Mouse (Mus musculus) hindbrain, embryonic 16.5 days (tissue): ENCODE measurements around the gene Tbx10. TPM values are rescaled to one million over a fixed set of nuclear protein-coding genes. Genes with fewer than 3 reads are reported as not detected.
"Not testable (repeated sequence)": the region's sequence is repeated elsewhere in the genome, so short reads cannot be mapped to it uniquely, and the experiment has no call there.

Source experiments
- ATAC-seq: fragments of 200-750 bp; cut with Nextera tagmentation; 2 replicates; pipeline ENCODE4 v1.8.0; 2017; ENCODE audit warnings: moderate TSS enrichment, moderate library complexity
- H3K27ac ChIP-seq: fragments of 300-500 bp; sonication (generic); 2 replicates; pipeline ENCODE4 v1.5.1; 2014; ENCODE audit warnings: low read depth, mild to moderate bottlenecking, control low read depth, low read length, moderate library complexity
- H3K27me3 ChIP-seq: fragments of 300-500 bp; sonication (generic); replicated peaks from 2 replicates; pipeline ENCODE4 v1.6.1; 2014; ENCODE audit warnings: low read length; ENCODE audit not compliant: control insufficient read depth, insufficient read depth
- H3K36me3 ChIP-seq: fragments of 300-500 bp; sonication (generic); 2 replicates; pipeline ENCODE4 v1.6.1; 2014; ENCODE audit warnings: mild to moderate bottlenecking, low read length, moderate library complexity, mixed read lengths; ENCODE audit not compliant: control insufficient read depth, insufficient read depth
- H3K4me1 ChIP-seq: fragments of 300-500 bp; sonication (generic); 2 replicates; pipeline ENCODE4 v1.6.1; 2014; ENCODE audit warnings: low read depth, low read length; ENCODE audit not compliant: control insufficient read depth, insufficient read depth
- H3K4me2 ChIP-seq: fragments of 300-500 bp; sonication (generic); 2 replicates; pipeline ENCODE4 v1.6.1; 2014; ENCODE audit warnings: mild to moderate bottlenecking, low read length, control low read depth, moderate library complexity
- H3K4me3 ChIP-seq: fragments of 300-500 bp; sonication (generic); 2 replicates; pipeline ENCODE4 v1.5.1; 2014; ENCODE audit warnings: mild to moderate bottlenecking, low read length, control low read depth, moderate library complexity
- H3K9ac ChIP-seq: fragments of 300-500 bp; sonication (generic); 2 replicates; pipeline ENCODE4 v1.6.1; 2014; ENCODE audit warnings: low read depth, mild to moderate bottlenecking, control low read depth, low read length, moderate library complexity
- H3K9me3 ChIP-seq: fragments of 300-500 bp; sonication (generic); 2 replicates; pipeline ENCODE4 v1.6.1; 2014; ENCODE audit warnings: mild to moderate bottlenecking, low read length, moderate library complexity; ENCODE audit not compliant: control insufficient read depth
- WGBS: fragments of 180-500 bp; shearing (Covaris S2); extraction: QIAGEN DNeasy Blood & Tissue Kit; methylation state at CpG from one replicate; pipeline ENCODE4 v1.1.7; 2014; 5-methylcytosine and 5-hydroxymethylcytosine counted together
- polyA plus RNA-seq: library from polyadenylated mRNA; unstranded; fragments of >200 nt; fragmentation: Nextera tagmentation; extraction: Ambion mirVana; gene quantifications from 2 replicates; pipeline ENCODE4 v1.2.1, GENCODE M21; 2015

Tbx10 gene
- polyA plus RNA-seq, 1 experiment from 2014 or later = 0.89 TPM

DNA sequence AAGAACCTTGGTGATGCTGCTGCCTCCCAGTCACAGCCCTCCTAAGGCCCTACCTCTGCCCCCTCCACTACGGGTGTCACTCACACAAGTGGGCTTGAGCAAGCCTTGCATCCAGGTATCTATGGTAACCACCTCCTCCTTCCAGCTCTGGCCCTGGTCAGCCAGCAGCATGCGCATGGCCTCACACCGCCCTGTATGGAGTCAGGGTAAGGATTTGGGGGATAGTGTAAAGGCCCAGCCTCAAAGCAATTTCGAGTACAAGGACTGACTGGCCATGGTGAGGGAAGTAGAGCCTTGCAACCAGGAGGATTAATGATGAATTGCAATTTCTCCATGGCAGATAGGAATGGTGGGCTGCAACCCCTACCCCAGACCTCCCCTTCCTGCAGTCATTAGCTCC is 48.9 kb downstream of the Tbx10 start:
- not testable (repeated sequence) for H3K4me1 ChIP-seq, ATAC-seq, H3K27me3 ChIP-seq, H3K9ac ChIP-seq, H3K36me3 ChIP-seq, H3K4me2 ChIP-seq, H3K9me3 ChIP-seq, H3K4me3 ChIP-seq, H3K27ac ChIP-seq
- WGBS = 90% methylated on average over 3 of the region's 4 CpGs

DNA sequence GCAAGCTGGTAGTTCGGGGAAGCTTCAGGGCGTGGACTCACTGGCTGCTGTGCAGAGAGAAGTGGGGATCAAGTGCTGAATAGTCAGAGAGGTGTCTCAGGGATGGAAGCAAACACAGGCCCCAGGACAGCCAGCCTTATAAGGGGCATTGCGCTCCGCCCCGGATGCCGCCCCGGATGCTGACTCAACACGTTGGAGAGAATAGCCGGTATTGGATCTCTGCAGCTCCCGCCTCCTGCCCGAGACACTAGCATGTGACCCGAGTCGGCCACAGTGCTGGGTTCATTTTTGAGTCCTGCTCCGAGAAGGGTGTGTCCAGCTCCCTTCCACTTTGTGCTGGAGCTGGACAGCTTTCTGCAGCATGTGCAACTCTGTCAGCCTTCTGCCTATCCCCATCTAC is 49.6 kb downstream of the Tbx10 start:
- Histone ChIP-seq H3K4me2 (no peak overlapping the region), H3K9me3 (no peaks in the 10 kb centered on the region), H3K4me3 (no peak overlapping the region), H3K36me3 (no peaks in the 10 kb centered on the region), H3K4me1 (no peaks in the 10 kb centered on the region; the same call in 1 of the 2 replicates), H3K27me3 (no peaks in the 10 kb centered on the region), H3K9ac (no peak overlapping the region), H3K27ac (no peak overlapping the region)
- ATAC-seq = no peak
- 68% methylated on average over 14 of the region's 14 CpGs for WGBS

DNA sequence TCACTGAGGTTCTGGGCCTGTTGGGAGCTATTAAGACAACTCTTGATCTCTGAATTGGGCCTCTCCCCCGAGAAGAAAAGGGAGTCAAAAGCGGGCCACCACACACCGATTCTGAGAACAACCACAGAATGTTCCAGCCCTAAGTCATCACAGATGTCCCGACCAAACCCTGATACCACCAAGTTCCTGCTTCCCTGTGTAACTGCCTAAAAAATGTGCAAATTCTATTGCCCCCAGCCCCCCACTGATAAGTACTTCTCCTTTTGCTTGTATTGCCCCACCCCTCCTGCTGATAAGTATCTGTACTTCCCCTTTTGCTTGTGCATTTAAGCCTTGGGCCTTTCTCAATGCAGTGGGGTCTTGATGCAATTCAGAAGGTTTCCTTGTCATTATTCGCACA is 51.6 kb downstream of the Tbx10 start:
- 89% methylated on average over 5 of the region's 5 CpGs for WGBS
- H3K9me3 ChIP-seq, H3K4me2 ChIP-seq, H3K4me1 ChIP-seq, H3K27me3 ChIP-seq, H3K4me3 ChIP-seq, H3K27ac ChIP-seq, H3K36me3 ChIP-seq, ATAC-seq, H3K9ac ChIP-seq: not testable (repeated sequence)

DNA sequence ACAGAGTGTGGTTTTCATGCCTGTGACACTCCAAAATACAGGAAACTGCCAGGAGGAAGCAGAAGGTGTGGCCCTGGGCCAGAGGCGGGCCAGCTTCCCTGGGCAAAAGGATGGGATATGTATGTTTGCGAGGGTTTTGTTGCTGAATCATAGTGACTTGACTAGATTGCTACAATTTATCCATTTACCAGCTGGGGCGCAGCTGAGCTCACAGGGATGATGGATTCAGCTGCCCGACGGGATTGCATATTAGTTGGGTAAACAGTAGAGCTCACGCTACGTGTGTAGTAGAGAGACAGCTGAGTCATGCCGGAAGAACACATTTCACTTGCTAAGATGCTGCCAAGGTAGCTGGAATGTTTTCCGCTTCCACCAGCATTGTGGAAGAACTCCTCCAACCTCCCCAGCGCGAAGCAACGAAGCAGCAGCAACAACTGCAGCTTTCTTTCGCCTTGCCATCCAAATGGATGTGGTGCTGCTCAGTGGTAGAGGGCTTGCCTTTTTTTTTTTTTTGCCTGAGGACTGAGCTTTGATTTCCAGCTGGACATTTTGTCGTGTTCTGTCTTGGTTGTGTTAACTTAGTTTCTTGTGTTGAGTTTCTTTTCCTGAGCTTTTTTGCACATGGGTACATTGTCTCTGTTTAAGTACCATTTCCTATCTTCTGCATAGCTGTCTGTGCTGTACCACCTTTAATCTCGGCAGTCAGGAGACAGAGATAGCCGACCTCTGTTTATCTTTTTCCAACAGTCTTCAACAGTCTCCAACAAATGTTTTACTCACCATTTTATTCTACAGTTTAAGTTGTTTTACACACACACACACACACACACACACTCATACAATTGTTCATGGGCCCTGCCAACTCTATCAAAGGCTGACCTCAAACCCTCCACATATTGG is 53.7 kb downstream of the Tbx10 start, which contains the start of gene Gstp2:
Gene Gstp2, minus strand, starts transcription at position 58 of the 900 bp plus-strand sequence.
- Histone ChIP-seq H3K4me3 (no peak within 1 kb of the TSS), H3K9ac (no peak within 1 kb of the TSS), H3K27ac (no peak within 1 kb of the TSS), H3K36me3 (no peaks in the 10 kb centered on the region), H3K4me2 (peak within 1 kb of the TSS; percentile 41), H3K27me3 (no peaks in the 10 kb centered on the region), H3K4me1 (no peaks in the 10 kb centered on the region), H3K9me3 (no peaks in the 10 kb centered on the region)
- 0 out of 2 replicates have a peak, but pooled peaks have one; percentile 48 for ATAC-seq
- WGBS = 45% methylated on average over 16 of the region's 16 CpGs

DNA sequence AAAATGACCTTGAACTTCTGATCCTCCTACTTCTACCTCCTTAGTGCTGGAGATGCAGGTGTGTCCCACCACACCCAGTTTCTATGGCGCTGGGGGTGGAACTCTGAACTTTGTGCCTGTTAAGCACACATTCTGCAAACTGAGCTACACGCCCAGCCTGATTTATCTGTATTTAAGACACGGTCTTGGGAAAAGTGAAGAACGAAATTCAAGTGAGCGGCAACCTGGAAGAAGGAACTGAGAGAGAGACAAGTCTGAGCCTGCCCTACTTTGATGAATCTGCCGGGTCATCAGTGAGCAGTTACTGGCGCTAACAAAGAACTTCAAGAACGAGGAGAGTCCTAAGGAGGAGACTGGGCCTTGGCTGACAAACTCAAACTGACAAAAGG is 54.3 kb downstream of the Tbx10 start:
- Histone ChIP-seq H3K9ac (no peak overlapping the region), H3K27ac (no peak overlapping the region), H3K27me3 (no peaks in the 10 kb centered on the region), H3K4me3 (no peak overlapping the region), H3K4me1 (no peaks in the 10 kb centered on the region), H3K9me3 (no peaks in the 10 kb centered on the region), H3K4me2 (no peak overlapping the region), H3K36me3 (no peaks in the 10 kb centered on the region)
- WGBS = 91% methylated on average over 8 of the region's 8 CpGs
- no peak for ATAC-seq

DNA sequence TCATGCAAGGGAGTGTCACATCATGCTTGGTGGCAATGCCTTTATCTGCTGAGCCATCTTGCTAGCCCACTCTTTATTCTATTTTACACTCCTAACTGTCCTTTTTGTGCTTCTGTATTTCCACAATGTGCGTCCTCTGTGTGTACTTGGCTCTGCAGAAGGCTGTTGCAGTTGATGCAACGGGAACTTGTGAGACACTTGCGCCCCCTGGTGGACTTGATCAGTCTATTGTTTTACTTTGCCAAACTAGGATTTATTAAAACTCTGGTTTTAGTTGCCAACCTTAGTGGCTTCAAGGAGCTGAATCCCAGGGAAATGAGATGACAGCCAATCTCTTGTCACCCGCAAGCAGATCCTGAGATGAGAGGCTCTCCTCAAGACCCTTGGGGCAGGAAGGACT is 55.3 kb downstream of the Tbx10 start:
- ATAC-seq = no peak
- Histone ChIP-seq H3K9me3 (no peaks in the 10 kb centered on the region), H3K9ac (no peak overlapping the region), H3K4me2 (no peak overlapping the region), H3K36me3 (no peaks in the 10 kb centered on the region), H3K4me1 (no peaks in the 10 kb centered on the region), H3K4me3 (no peak overlapping the region), H3K27ac (no peak overlapping the region), H3K27me3 (no peaks in the 10 kb centered on the region)
- 19% methylated on average over 4 of the region's 4 CpGs for WGBS

DNA sequence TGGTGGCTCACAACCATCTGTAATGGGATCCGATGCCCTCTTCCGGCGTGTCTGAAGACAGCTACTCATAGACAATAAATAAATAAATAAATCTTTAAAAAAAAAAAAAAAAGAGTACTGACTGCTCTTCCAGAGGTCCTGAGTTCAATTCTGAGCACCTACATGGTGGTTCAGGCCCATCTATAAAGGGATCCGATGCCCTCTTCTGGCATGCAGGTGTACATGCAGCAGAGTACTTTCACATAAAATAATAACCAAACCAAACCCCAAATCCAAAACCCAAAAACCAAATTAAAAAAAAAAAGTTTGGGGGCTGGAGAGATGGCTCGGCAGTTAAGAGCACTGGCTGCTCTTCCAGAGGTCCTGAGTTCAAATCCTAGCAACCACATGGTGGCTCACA is 56.5 kb downstream of the Tbx10 start:
- not testable (repeated sequence) for H3K27ac ChIP-seq, H3K4me3 ChIP-seq, H3K4me2 ChIP-seq, ATAC-seq, H3K36me3 ChIP-seq, H3K27me3 ChIP-seq, H3K4me1 ChIP-seq, H3K9ac ChIP-seq, H3K9me3 ChIP-seq
- WGBS = 78% methylated on average over 5 of the region's 5 CpGs

Other genes with a start within 250 kb of the Tbx10 start
- gene Kmt5b, start 225.3 kb upstream of the Tbx10 start, polyA plus RNA-seq = 32.4 and 41.3 TPM in 2 replicates
- 56.1 and 56.3 TPM in 2 replicates for gene Chka, start 141.0 kb upstream of the Tbx10 start, polyA plus RNA-seq
- gene Tcirg1, start 85.6 kb upstream of the Tbx10 start, polyA plus RNA-seq = 18.9 and 21.2 TPM in 2 replicates
- gene Ndufs8, start 80.0 kb upstream of the Tbx10 start, polyA plus RNA-seq = 307 and 320 TPM in 2 replicates
- gene Aldh3b1, start 62.9 kb upstream of the Tbx10 start, polyA plus RNA-seq = 2.2 and 3.1 TPM in 2 replicates
- 12.4 and 14.1 TPM in 2 replicates for gene Unc93b1, start 57.6 kb upstream of the Tbx10 start, polyA plus RNA-seq
- gene Aldh3b3, start 34.1 kb upstream of the Tbx10 start, polyA plus RNA-seq = not detected in 2 replicates
- 0.44 and 0.66 TPM in 2 replicates for gene Aldh3b2, start 20.4 kb upstream of the Tbx10 start, polyA plus RNA-seq
- gene Acy3, start 6.2 kb upstream of the Tbx10 start, polyA plus RNA-seq = 2.9 and 3.1 TPM in 2 replicates
- gene Nudt8, start 7.8 kb downstream of the Tbx10 start, polyA plus RNA-seq = 22.6 and 25.5 TPM in 2 replicates
- gene Gm49405, start 7.9 kb downstream of the Tbx10 start, polyA plus RNA-seq = 3.5 and 4.3 TPM in 2 replicates
- 4.9 and 6.6 TPM in 2 replicates for gene Doc2g, start 10.6 kb downstream of the Tbx10 start, polyA plus RNA-seq
- gene Ndufv1, start 20.1 kb downstream of the Tbx10 start, polyA plus RNA-seq = 265 and 277 TPM in 2 replicates
- gene Gstp1, start 45.2 kb downstream of the Tbx10 start, polyA plus RNA-seq = 569 and 604 TPM in 2 replicates
- 2.5 and 2.6 TPM in 2 replicates for gene Gstp2, start 53.3 kb downstream of the Tbx10 start, polyA plus RNA-seq
- gene Gstp3, start 66.8 kb downstream of the Tbx10 start, polyA plus RNA-seq = 0.26 TPM in 1 of 2 replicates, not detected in the other
- gene Cabp2, start 88.8 kb downstream of the Tbx10 start, polyA plus RNA-seq = not detected in 2 replicates
- gene Cdk2ap2, start 104.4 kb downstream of the Tbx10 start, polyA plus RNA-seq = 85.4 and 86.4 TPM in 2 replicates
- gene Pitpnm1, start 107.2 kb downstream of the Tbx10 start, polyA plus RNA-seq = 87.3 and 91.9 TPM in 2 replicates
- gene Aip, start 133.1 kb downstream of the Tbx10 start, polyA plus RNA-seq = 109 and 113 TPM in 2 replicates
- not detected in 2 replicates for gene Gpr152, start 147.0 kb downstream of the Tbx10 start, polyA plus RNA-seq
- gene Cabp4, start 151.3 kb downstream of the Tbx10 start, polyA plus RNA-seq = 0.24 and 0.29 TPM in 2 replicates
- 116 and 122 TPM in 2 replicates for gene Coro1b, start 155.9 kb downstream of the Tbx10 start, polyA plus RNA-seq
- 0.41 and 0.63 TPM in 2 replicates for gene Ptprcap, start 160.9 kb downstream of the Tbx10 start, polyA plus RNA-seq
- 54.1 and 57.0 TPM in 2 replicates for gene Rps6kb2, start 170.6 kb downstream of the Tbx10 start, polyA plus RNA-seq
- gene Carns1, start 182.7 kb downstream of the Tbx10 start, polyA plus RNA-seq = 6.5 and 7.9 TPM in 2 replicates
- gene Tbc1d10c, start 198.5 kb downstream of the Tbx10 start, polyA plus RNA-seq = 0.54 and 1.1 TPM in 2 replicates
- 604 and 614 TPM in 2 replicates for gene Ppp1ca, start 199.3 kb downstream of the Tbx10 start, polyA plus RNA-seq
- gene Rad9a, start 208.9 kb downstream of the Tbx10 start, polyA plus RNA-seq = 25.0 and 26.5 TPM in 2 replicates
- 1.0 and 1.1 TPM in 2 replicates for gene Clcf1, start 221.5 kb downstream of the Tbx10 start, polyA plus RNA-seq
- not detected in 2 replicates for gene AC109138.7, start 221.6 kb downstream of the Tbx10 start, polyA plus RNA-seq
- gene Pold4, start 239.1 kb downstream of the Tbx10 start, polyA plus RNA-seq = 21.3 and 24.0 TPM in 2 replicates